Mouse (Mus musculus) cerebellum, adult 2 months (tissue): ENCODE results near the gene Fbxo17.

Source experiments
- CTCF ChIP-seq: fragments of 200-500 bp; IDR thresholded peaks from 2 replicates; pipeline ENCODE4 v1.5.1; 2011; ENCODE audit warnings: low read depth, mild to moderate bottlenecking, control low read depth, low read length, moderate library complexity, borderline replicate concordance; ENCODE audit not compliant: insufficient read depth
- POLR2A ChIP-seq: fragments of 200-500 bp; IDR thresholded peaks from 2 replicates; pipeline ENCODE4 v1.6.1; 2011; ENCODE audit warnings: low read length, control low read depth, borderline replicate concordance; ENCODE audit not compliant: insufficient read depth

- no peak for TF ChIP-seq CTCF
- no peak for TF ChIP-seq POLR2A
Observed at GRCm38 (mm10) chr7:28785161-28785560, 68.6 kb downstream of the Fbxo17 start.
